Mouse (Mus musculus) embryonic fibroblast, embryonic 13.5 days (primary cell): ENCODE measurements around the gene Tapbp. TPM values are rescaled to one million over a fixed set of nuclear protein-coding genes. Genes with fewer than 3 reads are reported as not detected.

Source experiments
- H3K27ac ChIP-seq: 2 replicates; pipeline ENCODE4 v1.5.1; 2012; ENCODE audit warnings: low read length, control low read depth, inconsistent platforms; ENCODE audit not compliant: insufficient read depth
- H3K4me1 ChIP-seq: 2 replicates; pipeline ENCODE4 v1.6.1; 2011; ENCODE audit warnings: low read length; ENCODE audit not compliant: control insufficient read depth, insufficient read depth
- H3K4me3 ChIP-seq: 2 replicates; pipeline ENCODE4 v1.5.1; 2011; ENCODE audit warnings: mild to moderate bottlenecking, control low read depth, low read length; ENCODE audit not compliant: insufficient read depth
- CTCF ChIP-seq: IDR thresholded peaks from 2 replicates; pipeline ENCODE4 v1.5.1; 2011; ENCODE audit warnings: mild to moderate bottlenecking, control low read depth, low read length, moderate library complexity, borderline replicate concordance; ENCODE audit not compliant: insufficient read depth
- POLR2A ChIP-seq: IDR thresholded peaks from 2 replicates; pipeline ENCODE4 v1.6.1; 2011; ENCODE audit warnings: low read depth, mild to moderate bottlenecking, control low read depth, low read length, moderate library complexity
- polyA plus RNA-seq: library from polyadenylated mRNA; stranded (reverse); fragments of >200 nt; gene quantifications from 2 replicates; pipeline ENCODE4 v1.2.4, GENCODE M21; 2011; ENCODE audit warnings: low read depth; ENCODE audit not compliant: missing spikeins, insufficient read length

Gene Tapbp
- polyA plus RNA-seq, 1 experiment: 91.2 TPM

GRCm38 (mm10) chr17:33908331-33909076 lies 7.2 kb upstream of the Tapbp start:
- H3K4me3 ChIP-seq: peak overlapping the region; percentile 58
- TF ChIP-seq CTCF: no peak
- no peak for TF ChIP-seq POLR2A

GRCm38 (mm10) chr17:33909077-33909868 lies 6.4 kb upstream of the Tapbp start, which contains the start of gene Daxx:
TSS of gene Daxx (plus strand) at chr17:33909414.
- Histone ChIP-seq H3K4me3 (peak within 1 kb of the TSS; percentile 74), H3K4me1 (no peaks in the 10 kb centered on the region), H3K27ac (peak within 1 kb of the TSS; percentile 61)
- TF ChIP-seq POLR2A: peak; percentile 88
- TF ChIP-seq CTCF: no peak

More at GRCm38 (mm10) chr17:33908331-33909076, 7.2 kb upstream of the Tapbp start:
- Histone ChIP-seq H3K27ac (peak overlapping the region; percentile 11; the same call in 1 of the 2 replicates), H3K4me1 (no peaks in the 10 kb centered on the region)

- Histone ChIP-seq H3K4me3 (peak overlapping the region; percentile 74), H3K27ac (peak overlapping the region; percentile 61), H3K4me1 (no peaks in the 10 kb centered on the region)
- TF ChIP-seq CTCF (no peak), POLR2A (peak; percentile 77)
Measured at GRCm38 (mm10) chr17:33909869-33910250, 5.8 kb upstream of the Tapbp start.

DNA sequence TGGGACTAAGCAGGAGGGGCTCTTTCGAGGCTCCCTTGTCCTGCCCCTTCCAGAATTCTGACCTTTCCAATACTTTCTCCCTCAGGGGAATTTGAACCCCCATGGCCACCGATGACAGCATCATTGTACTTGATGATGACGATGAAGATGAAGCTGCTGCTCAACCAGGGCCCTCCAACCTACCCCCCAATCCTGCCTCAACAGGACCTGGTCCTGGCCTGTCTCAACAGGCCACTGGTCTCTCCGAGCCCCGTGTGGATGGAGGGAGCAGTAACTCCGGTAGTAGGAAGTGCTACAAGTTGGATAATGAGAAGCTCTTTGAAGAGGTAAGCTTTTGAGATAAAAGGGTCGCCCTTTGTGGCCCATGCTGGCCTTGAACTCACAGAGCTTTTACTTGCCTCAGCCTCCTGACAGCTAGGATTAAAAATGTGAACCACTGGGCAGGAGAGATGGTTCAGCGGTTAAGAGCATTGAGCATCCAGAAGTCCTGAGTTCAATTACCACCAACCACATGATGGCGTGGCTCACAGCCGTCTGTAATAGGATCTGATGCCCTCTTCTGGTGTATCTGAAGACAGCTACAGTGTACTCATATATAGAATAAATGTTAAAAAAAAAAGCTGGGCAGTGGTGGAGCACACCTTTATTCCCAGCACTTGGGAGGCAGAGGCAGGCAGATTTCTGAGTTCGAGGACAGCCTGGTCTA lies 5.2 kb upstream of the Tapbp start:
- Histone ChIP-seq H3K4me1 (peaks cover 3% of the 10 kb centered on the region; the same call in 1 of the 2 replicates), H3K27ac (peak overlapping the region; percentile 61; the same call in 1 of the 2 replicates), H3K4me3 (peak overlapping the region; percentile 74)
- TF ChIP-seq CTCF: no peak
- TF ChIP-seq POLR2A: no peak

GRCm38 (mm10) chr17:33911052-33911812 lies 4.5 kb upstream of the Tapbp start:
- Histone ChIP-seq H3K4me1 (peaks cover 3% of the 10 kb centered on the region; the same call in 1 of the 2 replicates), H3K4me3 (no peak overlapping the region), H3K27ac (no peak overlapping the region)
- TF ChIP-seq CTCF (no peak), POLR2A (no peak)

DNA sequence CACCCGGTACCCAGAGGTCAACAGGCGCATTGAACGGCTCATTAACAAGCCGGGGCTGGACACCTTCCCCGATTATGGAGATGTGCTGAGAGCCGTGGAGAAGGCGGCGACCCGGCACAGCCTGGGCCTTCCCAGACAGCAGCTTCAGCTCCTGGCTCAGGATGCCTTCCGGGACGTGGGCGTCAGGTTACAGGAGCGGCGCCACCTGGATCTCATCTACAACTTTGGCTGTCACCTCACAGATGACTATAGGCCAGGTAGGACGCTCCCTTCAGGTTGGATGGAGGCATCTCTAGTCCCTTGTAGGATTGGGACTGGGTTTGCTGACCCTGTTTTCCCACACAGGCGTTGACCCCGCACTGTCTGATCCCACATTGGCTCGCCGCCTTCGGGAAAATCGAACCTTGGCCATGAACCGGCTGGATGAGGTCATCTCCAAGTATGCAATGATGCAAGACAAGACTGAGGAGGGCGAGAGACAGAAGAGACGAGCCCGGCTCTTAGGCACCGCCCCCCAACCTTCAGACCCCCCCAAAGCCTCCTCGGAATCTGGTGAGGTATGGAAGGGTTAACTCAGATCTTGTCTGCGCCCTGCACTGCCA lies 3.8 kb upstream of the Tapbp start:
- no peak overlapping the region for H3K27ac ChIP-seq
- H3K4me1 ChIP-seq: peaks cover 3% of the 10 kb centered on the region; the same call in 1 of the 2 replicates
- H3K4me3 ChIP-seq: no peak overlapping the region
- no peak for TF ChIP-seq POLR2A
- TF ChIP-seq CTCF: no peak

DNA sequence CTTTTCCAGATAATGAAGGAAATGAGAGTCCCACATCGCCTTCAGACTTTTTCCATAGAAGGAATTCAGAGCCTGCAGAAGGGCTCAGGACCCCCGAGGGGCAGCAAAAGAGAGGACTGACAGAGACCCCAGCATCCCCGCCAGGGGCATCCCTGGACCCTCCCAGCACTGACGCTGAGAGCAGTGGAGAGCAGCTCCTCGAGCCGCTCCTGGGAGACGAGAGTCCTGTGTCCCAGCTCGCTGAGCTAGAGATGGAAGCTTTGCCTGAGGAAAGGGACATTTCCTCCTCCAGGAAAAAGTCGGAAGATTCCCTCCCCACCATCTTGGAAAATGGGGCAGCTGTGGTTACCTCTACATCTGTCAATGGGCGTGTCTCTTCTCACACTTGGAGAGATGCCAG lies 2.4 kb upstream of the Tapbp start:
- TF ChIP-seq CTCF (no peak), POLR2A (no peak)
- Histone ChIP-seq H3K4me3 (no peak overlapping the region), H3K4me1 (peaks cover 3% of the 10 kb centered on the region; the same call in 1 of the 2 replicates), H3K27ac (no peak overlapping the region)

DNA sequence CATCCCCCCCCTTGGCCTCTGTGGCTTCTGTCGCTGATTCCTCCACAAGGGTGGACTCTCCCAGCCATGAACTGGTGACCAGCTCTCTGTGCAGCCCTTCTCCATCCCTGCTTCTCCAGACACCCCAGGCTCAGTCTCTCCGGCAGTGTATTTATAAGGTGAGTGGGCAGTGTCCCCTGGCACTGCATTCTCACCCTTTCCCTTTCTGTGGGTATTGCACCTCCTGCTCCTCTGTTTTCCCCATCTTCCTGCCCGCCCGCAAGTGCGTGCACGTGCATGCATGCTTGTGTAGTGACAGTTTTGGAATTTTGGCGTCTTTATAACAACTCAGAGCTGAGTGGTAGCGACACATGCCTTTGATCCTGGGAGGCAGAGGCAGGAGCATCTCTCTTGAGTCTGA lies 1.8 kb upstream of the Tapbp start:
- TF ChIP-seq CTCF (no peak), POLR2A (no peak)

More for the DNA sequence above, 1.8 kb upstream of the Tapbp start:
- Histone ChIP-seq H3K4me3 (no peak overlapping the region), H3K4me1 (peaks cover 3% of the 10 kb centered on the region; the same call in 1 of the 2 replicates), H3K27ac (no peak overlapping the region)
